In genomic region chr4:43507938-43508665, GRCm38 (mm10) we compare ENCODE assay signal across 9 mouse cellular contexts. TPM values are rescaled to one million over a fixed set of nuclear protein-coding genes. Genes with fewer than 3 reads are reported as not detected.
DNase-seq lines count a peak whose midpoint lies in the region; ATAC-seq and TF ChIP-seq lines count a peak whose summit lies in the region.
"Had no signal": no experiment of that assay in that cellular context is flagged by ENCODE, and none has a peak within 500 bp of the region (broad histone marks: within the 10 kb centered on the region; RNA-seq: fewer than 3 reads in every experiment).

No protein-coding gene starts in this region.

- no peaks in the 10 kb centered on the region for H3K79me3 ChIP-seq in C2C12 (ENCODE audit: low read depth)

- H3K4me1 ChIP-seq in forebrain, embryonic 16.5 days (replicated peaks; ENCODE audit: control insufficient read depth, insufficient read depth, low read length) = peaks cover 13% of the 10 kb centered on the region
- H3K4me1 ChIP-seq in lung, adult 2 months (ENCODE audit: control insufficient read depth, insufficient read depth, low read length) = peaks cover 7% of the 10 kb centered on the region; the same call in 1 of the 2 replicates
- H3K4me1 ChIP-seq in stomach, embryonic 14.5 days (ENCODE audit: control insufficient read depth, insufficient read depth, low read length) = peaks cover 14% of the 10 kb centered on the region

- ATAC-seq in cerebellum, adult (ENCODE audit: insufficient number of reproducible peaks, low FRiP score, low TSS enrichment) = no peak
- no peak for ATAC-seq in forebrain, embryonic 16.5 days
- ATAC-seq in stomach, embryonic 14.5 days (ENCODE audit: insufficient number of reproducible peaks, insufficient read depth, low FRiP score, low read depth) = peak; percentile 62

- TF ChIP-seq POLR2A in lung, adult 2 months (IDR thresholded peaks at IDR 0.05; ENCODE audit: borderline replicate concordance, extremely low read depth, low read depth, low read length) = no peak

- H3ac ChIP-seq in C2C12 (ENCODE audit: control insufficient read depth, insufficient read length, low read depth) = no peak overlapping the region

- peak; percentile 34 to 53 for DNase-seq in cerebellum, postnatal 10 days
- peak; percentile 41 for DNase-seq in lung, adult 2 months
- DNase-seq in right cerebral cortex, postnatal 4 days = no peak
- no peak for DNase-seq in layer of hippocampus, adult 8-10 months (ENCODE audit: low spot score in 2 of 2)

- H3K36me3 ChIP-seq in C2C12 (ENCODE audit: control insufficient read depth, insufficient read depth) = no peaks in the 10 kb centered on the region
- no peaks in the 10 kb centered on the region for H3K36me3 ChIP-seq in forebrain, embryonic 16.5 days (ENCODE audit: control insufficient read depth, insufficient read depth)
- no peaks in the 10 kb centered on the region for H3K36me3 ChIP-seq in stomach, embryonic 14.5 days (ENCODE audit: control insufficient read depth, insufficient read depth, low read length)

- 11% methylated on average over 22 of the region's 22 CpGs for WGBS in forebrain, embryonic 16.5 days
- 7% methylated on average over 22 of the region's 22 CpGs for WGBS in lung, adult 2 months
- WGBS in stomach, embryonic 14.5 days = 4% methylated on average over 22 of the region's 22 CpGs

- H3K27ac ChIP-seq in forebrain, embryonic 16.5 days (ENCODE audit: low read length) = no peak overlapping the region
- no peak overlapping the region for H3K27ac ChIP-seq in stomach, embryonic 14.5 days (ENCODE audit: low read length)

- H3K79me2 ChIP-seq in C2C12 (ENCODE audit: control insufficient read depth, insufficient read depth) = no peaks in the 10 kb centered on the region

- H3K9ac ChIP-seq in forebrain, embryonic 16.5 days (replicated peaks; ENCODE audit: low read depth, low read length) = 0 out of 2 replicates have a peak overlapping the region, but pooled peaks have one; percentile 5
- peak overlapping the region; percentile 39; the same call in 1 of the 2 replicates for H3K9ac ChIP-seq in stomach, embryonic 14.5 days (replicated peaks; ENCODE audit: low read depth, low read length)

- H3K4me2 ChIP-seq in forebrain, embryonic 16.5 days (ENCODE audit: low read length) = peak overlapping the region; percentile 52
- H3K4me2 ChIP-seq in stomach, embryonic 14.5 days (replicated peaks; ENCODE audit: low read depth, low read length) = peak overlapping the region; percentile 86

- H3K9me3 ChIP-seq in forebrain, embryonic 16.5 days (ENCODE audit: control insufficient read depth, low read length) = no peaks in the 10 kb centered on the region
- no peaks in the 10 kb centered on the region for H3K9me3 ChIP-seq in stomach, embryonic 14.5 days (ENCODE audit: control insufficient read depth, low read depth, low read length)

- peak overlapping the region; percentile 2 for H3K4me3 ChIP-seq in C2C12 (ENCODE audit: insufficient read depth, poor library complexity, severe bottlenecking)
- peak overlapping the region; percentile 31 for H3K4me3 ChIP-seq in forebrain, embryonic 16.5 days (replicated peaks; ENCODE audit: low read length)
- H3K4me3 ChIP-seq in lung, adult 2 months (replicated peaks; ENCODE audit: extremely low read depth, low read depth, low read length) = peak overlapping the region; percentile 52
- H3K4me3 ChIP-seq in stomach, embryonic 14.5 days (ENCODE audit: low read depth, low read length) = peak overlapping the region; percentile 40

- no peak for TF ChIP-seq CTCF in C2C12 (IDR thresholded peaks at IDR 0.05; ENCODE audit: control insufficient read depth, insufficient read depth, insufficient read length)
- no peak for TF ChIP-seq CTCF in lung, adult 2 months (IDR thresholded peaks at IDR 0.05; ENCODE audit: insufficient read depth, low read length)

- no peaks in the 10 kb centered on the region for H3K27me3 ChIP-seq in C2C12 (ENCODE audit: control insufficient read depth, insufficient read depth, insufficient read length)
- H3K27me3 ChIP-seq in forebrain, embryonic 16.5 days (replicated peaks; ENCODE audit: control insufficient read depth, insufficient read depth, low read length) = no peaks in the 10 kb centered on the region; the same call in 1 of the 2 replicates
- H3K27me3 ChIP-seq in stomach, embryonic 14.5 days (ENCODE audit: control insufficient read depth, insufficient read depth, low read length) = no peaks in the 10 kb centered on the region

TF ChIP-seq in C2C12, 6 proteins besides CTCF, POLR2A, EP300 and RAD21:
- TF ChIP-seq MYOD1 (IDR thresholded peaks at IDR 0.05; ENCODE audit: control insufficient read depth, insufficient read length, low read depth) = no peak
- TF ChIP-seq USF1 (IDR thresholded peaks at IDR 0.05; ENCODE audit: low read depth) = no peak
- TF ChIP-seq MAX (IDR thresholded peaks at IDR 0.05) = no peak
- TF ChIP-seq CEBPB (IDR thresholded peaks at IDR 0.05; ENCODE audit: low read depth) = no peak
- no peak for TF ChIP-seq FOSL1 (IDR thresholded peaks at IDR 0.05; ENCODE audit: insufficient read depth, low read length, poor library complexity, severe bottlenecking)
- TF ChIP-seq MYOG (IDR thresholded peaks at IDR 0.05; ENCODE audit: control insufficient read depth, extremely low read depth, insufficient read length) = no peak

RNA-seq across cellular contexts. Expression of gene Car9, which starts 1.3 kb away (rescaled TPM):
- 0.67 TPM for polyA plus RNA-seq in C2C12 (2012; fragmentation: generic; extraction: Trizol)
- 0.16 and 0.20 TPM in 2 replicates for polyA plus RNA-seq in forebrain, embryonic 16.5 days (2015; fragmentation: Nextera tagmentation; extraction: Ambion mirVana)
- polyA plus RNA-seq in lung, adult 2 months (2012; rRNA removed) = 1.8 and 1.9 TPM in 2 replicates
- 2.8 and 5.8 TPM in 2 replicates for polyA plus RNA-seq in stomach, embryonic 14.5 days (2014; fragmentation: Nextera tagmentation; extraction: Ambion mirVana)
- total RNA-seq in layer of hippocampus, adult 8-10 months (2022) = under 1 TPM in 1 of 4 experiments, not detected in 3; 0.65 TPM

RNA-seq across cellular contexts. Expression of gene Arhgef39, which starts 8.6 kb away (rescaled TPM):
- 11.7 TPM for polyA plus RNA-seq in C2C12 (2012; fragmentation: generic; extraction: Trizol)
- 17.4 and 18.8 TPM in 2 replicates for polyA plus RNA-seq in forebrain, embryonic 16.5 days (2015; fragmentation: Nextera tagmentation; extraction: Ambion mirVana)
- polyA plus RNA-seq in lung, adult 2 months (2012; rRNA removed) = 4.7 and 6.9 TPM in 2 replicates
- 43.5 and 46.8 TPM in 2 replicates for polyA plus RNA-seq in stomach, embryonic 14.5 days (2014; fragmentation: Nextera tagmentation; extraction: Ambion mirVana)
- 1 to 10 TPM in 1 of 4 experiments, not detected in 3; 1.0 TPM for total RNA-seq in layer of hippocampus, adult 8-10 months (2022)

RNA-seq across cellular contexts. Expression of gene Ccdc107, which starts 15.4 kb away (rescaled TPM):
- 58.9 TPM for polyA plus RNA-seq in C2C12 (2012; fragmentation: generic; extraction: Trizol)
- polyA plus RNA-seq in forebrain, embryonic 16.5 days (2015; fragmentation: Nextera tagmentation; extraction: Ambion mirVana) = 62.0 and 63.1 TPM in 2 replicates
- 191 and 235 TPM in 2 replicates for polyA plus RNA-seq in lung, adult 2 months (2012; rRNA removed)
- polyA plus RNA-seq in stomach, embryonic 14.5 days (2014; fragmentation: Nextera tagmentation; extraction: Ambion mirVana) = 130 and 132 TPM in 2 replicates
- total RNA-seq in layer of hippocampus, adult 8-10 months (2022) = 10 to 100 TPM; 22.1 to 30.0 (median 27.6) TPM

RNA-seq across cellular contexts. Expression of gene Tpm2, which starts 15.5 kb away (rescaled TPM):
- polyA plus RNA-seq in C2C12 (2012; fragmentation: generic; extraction: Trizol) = 622 TPM
- polyA plus RNA-seq in forebrain, embryonic 16.5 days (2015; fragmentation: Nextera tagmentation; extraction: Ambion mirVana) = 10.5 and 13.2 TPM in 2 replicates
- polyA plus RNA-seq in lung, adult 2 months (2012; rRNA removed) = 32.3 and 129 TPM in 2 replicates
- polyA plus RNA-seq in stomach, embryonic 14.5 days (2014; fragmentation: Nextera tagmentation; extraction: Ambion mirVana) = 790 and 843 TPM in 2 replicates
- total RNA-seq in layer of hippocampus, adult 8-10 months (2022) = 1 to 10 TPM; 6.7 to 9.4 (median 9.0) TPM

RNA-seq across cellular contexts. Expression of gene Sit1, which starts 24.6 kb away (rescaled TPM):
- polyA plus RNA-seq in C2C12 (2012; fragmentation: generic; extraction: Trizol) = not detected
- not detected in 2 replicates for polyA plus RNA-seq in forebrain, embryonic 16.5 days (2015; fragmentation: Nextera tagmentation; extraction: Ambion mirVana)
- 0.85 and 1.2 TPM in 2 replicates for polyA plus RNA-seq in lung, adult 2 months (2012; rRNA removed)
- polyA plus RNA-seq in stomach, embryonic 14.5 days (2014; fragmentation: Nextera tagmentation; extraction: Ambion mirVana) = not detected in 2 replicates
- not detected for total RNA-seq in layer of hippocampus, adult 8-10 months (2022)
- total RNA-seq: gastrocnemius, postnatal 4 days had no signal

Comparison
In these comparisons a context has a peak if more than half of its experiments do, and no peak if none do; other contexts are left out.
1. DNase-seq: peak in cerebellum, postnatal 10 days (2 of 2) and lung, adult 2 months (single experiment); none in right cerebral cortex, postnatal 4 days (single experiment) and layer of hippocampus, adult 8-10 months (0 of 2).
2. H3K4me3 ChIP-seq: peak in every context shown above with its lines; median percentile 52 in lung, adult 2 months; 40 in stomach, embryonic 14.5 days; 31 in forebrain, embryonic 16.5 days; 2 in C2C12.